Mouse (Mus musculus) hindbrain, embryonic 13.5 days (tissue): ENCODE measurements around the gene Sox8. TPM values are rescaled to one million over a fixed set of nuclear protein-coding genes. Genes with fewer than 3 reads are reported as not detected.
A peak's percentile ranks its signal among the peaks of the same experiment; 100 is the strongest.

ENCODE experiments used
- ATAC-seq: fragments of 200-750 bp; cut with Nextera tagmentation; 2 replicates; pipeline ENCODE4 v1.8.0; 2017; ENCODE audit warnings: moderate TSS enrichment; ENCODE audit not compliant: low FRiP score
- H3K27ac ChIP-seq: fragments of 300-500 bp; sonication (generic); 2 replicates; pipeline ENCODE4 v1.5.1; 2015; ENCODE audit warnings: inconsistent platforms, mild to moderate bottlenecking, moderate library complexity
- H3K27me3 ChIP-seq: fragments of 300-500 bp; sonication (generic); 2 replicates; pipeline ENCODE4 v1.6.1; 2015; ENCODE audit warnings: mild to moderate bottlenecking, inconsistent platforms
- H3K36me3 ChIP-seq: fragments of 300-500 bp; sonication (generic); 2 replicates; pipeline ENCODE4 v1.6.1; 2015; ENCODE audit warnings: mild to moderate bottlenecking, inconsistent platforms
- H3K4me1 ChIP-seq: fragments of 300-500 bp; sonication (generic); replicated peaks from 2 replicates; pipeline ENCODE4 v1.6.1; 2015; ENCODE audit warnings: inconsistent platforms
- H3K4me2 ChIP-seq: fragments of 300-500 bp; sonication (generic); 2 replicates; pipeline ENCODE4 v1.6.1; 2015; ENCODE audit warnings: inconsistent platforms, mild to moderate bottlenecking, moderate library complexity
- H3K4me3 ChIP-seq: fragments of 300-500 bp; sonication (generic); 2 replicates; pipeline ENCODE4 v1.5.1; 2015; ENCODE audit warnings: mild to moderate bottlenecking, inconsistent platforms
- H3K9ac ChIP-seq: fragments of 300-500 bp; sonication (generic); 2 replicates; pipeline ENCODE4 v1.6.1; 2015; ENCODE audit warnings: mild to moderate bottlenecking, inconsistent platforms
- H3K9me3 ChIP-seq: fragments of 300-500 bp; sonication (generic); 2 replicates; pipeline ENCODE4 v1.6.1; 2016; ENCODE audit warnings: inconsistent platforms
- WGBS: fragments of 180-500 bp; shearing (Covaris S2); methylation state at CpG from one replicate; pipeline ENCODE4 v1.1.7; 2015; 5-methylcytosine and 5-hydroxymethylcytosine counted together
- polyA plus RNA-seq: library from polyadenylated mRNA; unstranded; fragments of >200 nt; fragmentation: Nextera tagmentation; extraction: Ambion mirVana; gene quantifications from 2 replicates; pipeline ENCODE4 v1.2.1, GENCODE M21; 2015

The Sox8 gene
- polyA plus RNA-seq, 1 experiment from 2014 or later = 11.8 TPM

GRCm38 (mm10) chr17:25564481-25564880 is 6.0 kb downstream of the Sox8 start:
- no peaks in the 10 kb centered on the region for H3K9me3 ChIP-seq
- H3K36me3 ChIP-seq = no peaks in the 10 kb centered on the region
- H3K27me3 ChIP-seq = peaks cover 17% of the 10 kb centered on the region
- H3K4me3 ChIP-seq = no peak overlapping the region
- no peak overlapping the region for H3K4me2 ChIP-seq
- H3K9ac ChIP-seq = no peak overlapping the region
- peaks cover 73% of the 10 kb centered on the region for H3K4me1 ChIP-seq
- H3K27ac ChIP-seq = peak overlapping the region; percentile 70
- ATAC-seq = no peak
- 75% methylated on average over 5 of the region's 5 CpGs for WGBS

GRCm38 (mm10) chr17:25561223-25562028 is 9.1 kb downstream of the Sox8 start:
- Histone ChIP-seq H3K36me3 (no peaks in the 10 kb centered on the region), H3K27me3 (no peaks in the 10 kb centered on the region), H3K9me3 (no peaks in the 10 kb centered on the region), H3K4me1 (peaks cover 74% of the 10 kb centered on the region), H3K9ac (no peak overlapping the region), H3K4me3 (no peak overlapping the region), H3K27ac (peak overlapping the region; percentile 84), H3K4me2 (no peak overlapping the region)
- ATAC-seq = peak; percentile 85
- WGBS = 17% methylated on average over 16 of the region's 16 CpGs

DNA sequence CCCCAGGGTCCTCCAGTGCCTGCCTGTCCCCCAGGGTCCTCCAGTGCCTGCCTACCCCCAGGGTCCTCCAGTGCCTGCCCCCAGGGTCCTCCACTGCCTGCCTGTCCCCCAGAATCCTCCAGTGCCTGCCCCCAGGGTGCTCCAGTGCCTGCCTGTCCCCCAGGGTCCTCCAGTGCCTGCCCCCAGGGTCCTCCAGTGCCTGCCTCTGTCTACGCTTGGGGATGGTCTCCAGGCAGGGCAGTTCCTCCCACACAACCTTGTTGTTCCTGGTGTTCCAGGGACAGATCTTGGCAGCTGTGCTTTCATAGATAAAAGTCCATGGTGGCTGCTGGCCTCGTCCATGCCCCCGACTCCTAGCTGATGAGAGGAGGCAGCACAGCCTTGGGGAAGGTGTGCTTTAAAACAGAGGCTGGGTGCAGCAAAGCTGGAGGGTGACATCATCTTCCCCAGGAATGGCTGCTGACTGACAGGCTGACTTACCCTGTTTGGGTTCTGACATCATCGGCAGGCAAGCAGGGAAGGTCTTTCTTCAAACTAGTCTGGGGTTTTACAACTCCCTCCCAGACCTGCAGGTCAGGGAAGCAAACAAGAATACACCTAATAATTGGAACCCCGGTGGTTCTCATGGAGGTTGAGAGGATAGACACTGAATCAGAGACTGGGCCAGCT is 9.8 kb downstream of the Sox8 start:
- Histone ChIP-seq H3K4me1 (peaks cover 76% of the 10 kb centered on the region), H3K36me3 (no peaks in the 10 kb centered on the region), H3K9ac (0 out of 2 replicates have a peak overlapping the region, but pooled peaks have one; percentile 1), H3K4me3 (no peak overlapping the region), H3K9me3 (no peaks in the 10 kb centered on the region), H3K27me3 (no peaks in the 10 kb centered on the region), H3K27ac (peak overlapping the region; percentile 84), H3K4me2 (no peak overlapping the region)
- ATAC-seq = no peak
- 31% methylated on average over 5 of the region's 5 CpGs for WGBS

- no peak for ATAC-seq
- Histone ChIP-seq H3K36me3 (no peaks in the 10 kb centered on the region), H3K27me3 (no peaks in the 10 kb centered on the region), H3K27ac (peak overlapping the region; percentile 84; the same call in 1 of the 2 replicates), H3K4me3 (no peak overlapping the region), H3K4me1 (peaks cover 75% of the 10 kb centered on the region), H3K4me2 (no peak overlapping the region), H3K9me3 (no peaks in the 10 kb centered on the region), H3K9ac (no peak overlapping the region)
- WGBS = 42% methylated on average over 4 of the region's 4 CpGs
These were observed 10.9 kb downstream of the Sox8 start for GRCm38 (mm10) chr17:25559634-25560033.

DNA sequence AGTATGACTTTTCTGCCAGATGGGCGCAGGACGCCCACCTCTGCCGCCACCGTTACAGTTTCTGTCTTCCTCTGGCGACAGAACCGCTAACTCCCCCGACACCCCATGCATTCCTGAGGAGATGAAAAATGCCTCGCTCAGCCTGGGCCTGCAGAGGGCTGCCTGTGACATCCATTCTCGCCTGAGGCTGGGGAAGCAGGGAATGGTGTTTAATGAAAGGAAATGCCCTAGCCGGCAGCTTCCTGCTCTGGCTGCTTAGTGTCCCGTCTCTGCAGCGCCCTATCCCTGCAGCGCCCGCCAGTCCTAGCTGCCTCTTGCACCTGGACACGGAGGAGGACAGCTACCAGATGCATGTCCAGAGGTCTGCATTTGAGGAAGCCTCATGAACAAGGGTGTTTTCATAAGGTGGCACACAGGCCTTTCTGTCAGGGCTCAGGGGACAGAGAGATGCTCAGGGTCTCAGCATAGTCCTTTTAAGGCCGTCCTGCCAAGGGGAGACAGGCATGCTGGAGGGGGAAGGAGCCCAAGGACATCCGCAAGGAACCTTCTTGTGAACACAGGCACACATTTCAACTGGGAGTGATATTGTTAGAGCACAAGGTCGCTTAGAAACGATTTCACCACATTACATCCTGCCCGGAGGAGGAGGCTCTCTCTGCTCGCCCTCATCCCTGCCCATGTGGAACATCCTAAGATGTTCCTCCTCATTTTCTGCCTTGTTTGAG is 13.7 kb downstream of the Sox8 start:
- H3K27ac ChIP-seq = peak overlapping the region; percentile 84
- H3K9me3 ChIP-seq = no peaks in the 10 kb centered on the region
- H3K9ac ChIP-seq = peak overlapping the region; percentile 67
- no peaks in the 10 kb centered on the region for H3K27me3 ChIP-seq
- ATAC-seq = peak; percentile 63
- WGBS = 13% methylated on average over 21 of the region's 21 CpGs
- peak overlapping the region; percentile 33 for H3K4me3 ChIP-seq
- H3K4me2 ChIP-seq = peak overlapping the region; percentile 66
- no peaks in the 10 kb centered on the region for H3K36me3 ChIP-seq
- peaks cover 50% of the 10 kb centered on the region for H3K4me1 ChIP-seq

- Histone ChIP-seq H3K9ac (peak overlapping the region; percentile 67), H3K9me3 (no peaks in the 10 kb centered on the region), H3K4me2 (peak overlapping the region; percentile 66), H3K27ac (peak overlapping the region; percentile 84), H3K36me3 (no peaks in the 10 kb centered on the region), H3K4me3 (peak overlapping the region; percentile 33), H3K4me1 (peaks cover 42% of the 10 kb centered on the region), H3K27me3 (no peaks in the 10 kb centered on the region)
- 7% methylated on average over 29 of the region's 29 CpGs for WGBS
- peak; percentile 46 for ATAC-seq
These were observed 14.5 kb downstream of the Sox8 start for GRCm38 (mm10) chr17:25555666-25556629.

DNA sequence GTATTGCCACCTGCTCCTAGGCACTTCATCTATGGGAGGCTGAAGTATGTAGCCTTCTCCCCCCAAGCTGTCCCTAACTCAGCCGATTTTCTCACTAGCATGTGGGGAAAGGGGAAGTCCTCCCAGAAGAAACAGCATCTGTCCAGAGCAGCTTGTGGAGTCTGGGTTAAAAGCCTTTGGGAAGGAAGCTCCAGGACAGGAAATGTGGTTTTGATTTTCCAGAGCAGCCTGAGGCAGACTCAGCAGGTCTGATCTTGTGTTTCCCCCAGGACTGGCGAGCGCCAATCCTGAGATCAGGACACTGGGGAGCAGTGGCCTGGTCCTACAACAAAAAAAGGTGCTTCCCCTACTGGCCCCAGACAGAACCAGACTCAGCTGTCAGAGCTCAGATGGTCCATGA is 15.3 kb downstream of the Sox8 start:
- Histone ChIP-seq H3K4me3 (no peak overlapping the region), H3K4me1 (peaks cover 34% of the 10 kb centered on the region), H3K27me3 (no peaks in the 10 kb centered on the region), H3K9me3 (no peaks in the 10 kb centered on the region), H3K36me3 (no peaks in the 10 kb centered on the region), H3K9ac (0 out of 2 replicates have a peak overlapping the region, but pooled peaks have one; percentile 67), H3K27ac (peak overlapping the region; percentile 84), H3K4me2 (no peak overlapping the region)
- no peak for ATAC-seq
- WGBS = 56% methylated on average over 3 of the region's 3 CpGs

DNA sequence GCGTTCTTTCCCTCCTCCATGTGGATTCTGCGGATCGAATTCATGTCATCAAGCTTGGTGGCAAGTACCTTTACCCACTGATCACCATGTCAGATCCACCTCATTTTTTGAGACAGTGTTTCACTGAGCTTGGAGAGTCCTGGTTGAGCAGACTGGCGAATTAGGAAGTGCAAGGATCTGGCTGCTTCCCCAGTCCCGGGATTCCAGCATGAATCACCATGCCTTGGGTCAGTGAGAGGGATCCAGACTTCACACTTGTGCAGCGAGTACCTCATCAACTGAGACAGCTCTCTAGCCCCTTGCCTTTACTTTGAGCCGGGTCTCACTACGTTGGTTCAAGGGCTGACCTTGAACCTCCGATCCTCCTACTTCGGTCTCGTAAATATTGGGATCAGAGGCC is 19.2 kb downstream of the Sox8 start:
- 0 out of 2 replicates have a peak, but pooled peaks cover 4% of the 10 kb centered on the region for H3K27me3 ChIP-seq
- WGBS = 92% methylated on average over 11 of the region's 11 CpGs
- no peak overlapping the region for H3K4me2 ChIP-seq
- H3K9ac ChIP-seq = no peak overlapping the region
- no peaks in the 10 kb centered on the region for H3K36me3 ChIP-seq
- no peaks in the 10 kb centered on the region for H3K9me3 ChIP-seq
- no peak overlapping the region for H3K27ac ChIP-seq
- H3K4me1 ChIP-seq = peaks cover 13% of the 10 kb centered on the region
- ATAC-seq = no peak
- no peak overlapping the region for H3K4me3 ChIP-seq

DNA sequence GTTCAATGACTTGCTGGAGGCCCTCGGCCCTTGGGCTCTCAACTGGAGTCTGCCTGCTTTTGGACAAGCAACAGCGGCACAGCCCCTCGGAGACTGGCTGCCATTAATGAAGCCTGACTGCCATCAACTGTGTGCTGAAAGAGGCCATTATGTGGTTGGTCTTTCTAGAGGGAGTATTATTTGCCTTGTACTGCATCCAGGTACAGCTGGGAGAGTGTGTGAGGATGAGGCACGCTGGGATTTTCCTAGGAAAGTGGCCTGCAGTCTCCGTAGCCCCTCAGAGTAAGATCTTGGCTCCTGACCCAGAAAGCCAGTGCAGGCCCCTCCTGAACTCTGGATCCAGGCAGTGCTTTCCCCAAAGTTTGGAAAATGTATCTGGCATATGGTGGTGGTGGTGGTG is 20.5 kb downstream of the Sox8 start:
- Histone ChIP-seq H3K4me2 (no peak overlapping the region), H3K36me3 (no peaks in the 10 kb centered on the region), H3K4me3 (no peak overlapping the region), H3K4me1 (peaks cover under 1% of the 10 kb centered on the region; the same call in 1 of the 2 replicates), H3K9ac (no peak overlapping the region), H3K27me3 (0 out of 2 replicates have a peak, but pooled peaks cover 4% of the 10 kb centered on the region), H3K27ac (no peak overlapping the region), H3K9me3 (no peaks in the 10 kb centered on the region)
- 84% methylated on average over 5 of the region's 5 CpGs for WGBS
- ATAC-seq = no peak

- WGBS = 48% methylated on average over 3 of the region's 3 CpGs
- no peak overlapping the region for H3K4me3 ChIP-seq
- no peak overlapping the region for H3K9ac ChIP-seq
- ATAC-seq = no peak
- H3K27me3 ChIP-seq = 0 out of 2 replicates have a peak, but pooled peaks cover 4% of the 10 kb centered on the region
- H3K36me3 ChIP-seq = no peaks in the 10 kb centered on the region
- H3K4me1 ChIP-seq = no peaks in the 10 kb centered on the region
- no peak overlapping the region for H3K4me2 ChIP-seq
- H3K9me3 ChIP-seq = no peaks in the 10 kb centered on the region
- no peak overlapping the region for H3K27ac ChIP-seq
These were observed 23.5 kb downstream of the Sox8 start for GRCm38 (mm10) chr17:25547026-25547425.

- Histone ChIP-seq H3K4me2 (no peak overlapping the region), H3K9me3 (no peaks in the 10 kb centered on the region), H3K9ac (no peak overlapping the region), H3K4me3 (no peak overlapping the region), H3K27ac (no peak overlapping the region), H3K27me3 (no peaks in the 10 kb centered on the region), H3K36me3 (no peaks in the 10 kb centered on the region), H3K4me1 (peaks cover 15% of the 10 kb centered on the region)
- WGBS = 90% methylated on average over 4 of the region's 4 CpGs
- no peak for ATAC-seq
These were observed 28.7 kb downstream of the Sox8 start for GRCm38 (mm10) chr17:25541768-25542167.
